Mouse (Mus musculus): ENCODE measurements at regions not wholly inside any gene's neighbourhood (a gene's known extent, or its start where the extent isn't known, plus 50 kb on each side); places are given as distances from the start of the nearest gene placed in this dataset.

- Histone ChIP-seq H3K4me3 (replicated peaks; ENCODE audit: low read length) (no peak overlapping the region), H3K27me3 (ENCODE audit: control insufficient read depth, insufficient read depth, low read length) (no peaks in the 10 kb centered on the region), H3K9me3 (replicated peaks; ENCODE audit: control insufficient read depth, low read length) (no peaks in the 10 kb centered on the region), H3K27ac (ENCODE audit: low read length) (no peak overlapping the region), H3K9ac (ENCODE audit: low read length) (no peak overlapping the region), H3K4me2 (ENCODE audit: low read depth, low read length) (no peak overlapping the region), H3K4me1 (ENCODE audit: control insufficient read depth, insufficient read depth, low read length) (no peaks in the 10 kb centered on the region), H3K36me3 (ENCODE audit: control insufficient read depth, insufficient read depth, low read length) (no peaks in the 10 kb centered on the region)
- ATAC-seq (ENCODE audit: insufficient read depth, low FRiP score), result no peak
- 51% methylated on average over 3 of the region's 3 CpGs for WGBS
Observed at GRCm38 (mm10) chr16:50001662-50002455, 201.5 kb downstream of the Cd47 start.

GRCm38 (mm10) chr16:50002456-50002788, 202.1 kb downstream of the Cd47 start:
- no peaks in the 10 kb centered on the region for H3K27me3 ChIP-seq (ENCODE audit: control insufficient read depth, insufficient read depth, low read length)
- no peak overlapping the region for H3K4me3 ChIP-seq (replicated peaks; ENCODE audit: low read length)
- H3K36me3 ChIP-seq (ENCODE audit: control insufficient read depth, insufficient read depth, low read length), result no peaks in the 10 kb centered on the region
- no peak overlapping the region for H3K9ac ChIP-seq (ENCODE audit: low read length)
- H3K4me2 ChIP-seq (ENCODE audit: low read depth, low read length), result no peak overlapping the region
- 78% methylated on average over 3 of the region's 3 CpGs for WGBS
- no peak for ATAC-seq (ENCODE audit: insufficient read depth, low FRiP score)
- H3K27ac ChIP-seq (ENCODE audit: low read length), result no peak overlapping the region
- H3K4me1 ChIP-seq (ENCODE audit: control insufficient read depth, insufficient read depth, low read length), result no peaks in the 10 kb centered on the region
- no peaks in the 10 kb centered on the region for H3K9me3 ChIP-seq (replicated peaks; ENCODE audit: control insufficient read depth, low read length)

GRCm38 (mm10) chr16:50009046-50009445, 208.7 kb downstream of the Cd47 start:
- H3K4me3 ChIP-seq (replicated peaks; ENCODE audit: low read length), result no peak overlapping the region
- H3K9ac ChIP-seq (ENCODE audit: low read length), result no peak overlapping the region
- WGBS, result 83% methylated on average over 3 of the region's 3 CpGs
- no peaks in the 10 kb centered on the region for H3K27me3 ChIP-seq (ENCODE audit: control insufficient read depth, insufficient read depth, low read length)
- ATAC-seq (ENCODE audit: insufficient read depth, low FRiP score), result no peak
- H3K9me3 ChIP-seq (replicated peaks; ENCODE audit: control insufficient read depth, low read length), result no peaks in the 10 kb centered on the region
- no peak overlapping the region for H3K27ac ChIP-seq (ENCODE audit: low read length)
- no peak overlapping the region for H3K4me2 ChIP-seq (ENCODE audit: low read depth, low read length)
- no peaks in the 10 kb centered on the region for H3K4me1 ChIP-seq (ENCODE audit: control insufficient read depth, insufficient read depth, low read length)
- H3K36me3 ChIP-seq (ENCODE audit: control insufficient read depth, insufficient read depth, low read length), result no peaks in the 10 kb centered on the region

GRCm38 (mm10) chr16:50009542-50009941, 209.2 kb downstream of the Cd47 start:
- 25% methylated on average over 6 of the region's 6 CpGs for WGBS

GRCm38 (mm10) chr16:50010074-50010473, 209.7 kb downstream of the Cd47 start:
- H3K4me2 ChIP-seq (ENCODE audit: low read depth, low read length), result no peak overlapping the region
- 42% methylated on average over 5 of the region's 5 CpGs for WGBS
- no peaks in the 10 kb centered on the region for H3K27me3 ChIP-seq (ENCODE audit: control insufficient read depth, insufficient read depth, low read length)
- no peak for ATAC-seq (ENCODE audit: insufficient read depth, low FRiP score)
- no peak overlapping the region for H3K9ac ChIP-seq (ENCODE audit: low read length)
- no peaks in the 10 kb centered on the region for H3K36me3 ChIP-seq (ENCODE audit: control insufficient read depth, insufficient read depth, low read length)
- H3K27ac ChIP-seq (ENCODE audit: low read length), result no peak overlapping the region
- H3K4me3 ChIP-seq (replicated peaks; ENCODE audit: low read length), result no peak overlapping the region
- no peaks in the 10 kb centered on the region for H3K4me1 ChIP-seq (ENCODE audit: control insufficient read depth, insufficient read depth, low read length)
- no peaks in the 10 kb centered on the region for H3K9me3 ChIP-seq (replicated peaks; ENCODE audit: control insufficient read depth, low read length)

More at GRCm38 (mm10) chr16:50009542-50009941, 209.2 kb downstream of the Cd47 start:
- Histone ChIP-seq H3K4me2 (ENCODE audit: low read depth, low read length) (no peak overlapping the region), H3K4me1 (ENCODE audit: control insufficient read depth, insufficient read depth, low read length) (no peaks in the 10 kb centered on the region), H3K4me3 (replicated peaks; ENCODE audit: low read length) (no peak overlapping the region), H3K27me3 (ENCODE audit: control insufficient read depth, insufficient read depth, low read length) (no peaks in the 10 kb centered on the region), H3K9me3 (replicated peaks; ENCODE audit: control insufficient read depth, low read length) (no peaks in the 10 kb centered on the region), H3K36me3 (ENCODE audit: control insufficient read depth, insufficient read depth, low read length) (no peaks in the 10 kb centered on the region), H3K9ac (ENCODE audit: low read length) (no peak overlapping the region), H3K27ac (ENCODE audit: low read length) (no peak overlapping the region)
- ATAC-seq (ENCODE audit: insufficient read depth, low FRiP score), result no peak

- Histone ChIP-seq H3K4me2 (ENCODE audit: low read depth, low read length) (no peak overlapping the region), H3K4me3 (replicated peaks; ENCODE audit: low read length) (no peak overlapping the region), H3K9ac (ENCODE audit: low read length) (no peak overlapping the region), H3K36me3 (ENCODE audit: control insufficient read depth, insufficient read depth, low read length) (no peaks in the 10 kb centered on the region), H3K27me3 (ENCODE audit: control insufficient read depth, insufficient read depth, low read length) (no peaks in the 10 kb centered on the region), H3K4me1 (ENCODE audit: control insufficient read depth, insufficient read depth, low read length) (no peaks in the 10 kb centered on the region), H3K27ac (ENCODE audit: low read length) (no peak overlapping the region), H3K9me3 (replicated peaks; ENCODE audit: control insufficient read depth, low read length) (no peaks in the 10 kb centered on the region)
- no peak for ATAC-seq (ENCODE audit: insufficient read depth, low FRiP score)
- WGBS, result 50% methylated on average over 6 of the region's 6 CpGs
Observed at GRCm38 (mm10) chr16:50010532-50010971, 210.2 kb downstream of the Cd47 start.

GRCm38 (mm10) chr16:50023885-50024284, 223.6 kb downstream of the Cd47 start:
- Histone ChIP-seq H3K27ac (ENCODE audit: low read length) (no peak overlapping the region), H3K9ac (ENCODE audit: low read length) (no peak overlapping the region), H3K4me2 (ENCODE audit: low read depth, low read length) (no peak overlapping the region), H3K36me3 (ENCODE audit: control insufficient read depth, insufficient read depth, low read length) (no peaks in the 10 kb centered on the region), H3K4me3 (replicated peaks; ENCODE audit: low read length) (no peak overlapping the region), H3K4me1 (ENCODE audit: control insufficient read depth, insufficient read depth, low read length) (peaks cover 4% of the 10 kb centered on the region; the same call in 1 of the 2 replicates), H3K9me3 (replicated peaks; ENCODE audit: control insufficient read depth, low read length) (no peaks in the 10 kb centered on the region), H3K27me3 (ENCODE audit: control insufficient read depth, insufficient read depth, low read length) (no peaks in the 10 kb centered on the region)
- no peak for ATAC-seq (ENCODE audit: insufficient read depth, low FRiP score)
- 85% methylated on average over 1 of the region's 1 CpGs for WGBS

GRCm38 (mm10) chr16:50026100-50026884, 226.0 kb downstream of the Cd47 start:
- ATAC-seq (ENCODE audit: insufficient read depth, low FRiP score), result no peak
- Histone ChIP-seq H3K27ac (ENCODE audit: low read length) (no peak overlapping the region), H3K4me3 (replicated peaks; ENCODE audit: low read length) (no peak overlapping the region), H3K9me3 (replicated peaks; ENCODE audit: control insufficient read depth, low read length) (no peaks in the 10 kb centered on the region), H3K27me3 (ENCODE audit: control insufficient read depth, insufficient read depth, low read length) (no peaks in the 10 kb centered on the region), H3K9ac (ENCODE audit: low read length) (no peak overlapping the region), H3K4me1 (ENCODE audit: control insufficient read depth, insufficient read depth, low read length) (peaks cover 4% of the 10 kb centered on the region), H3K4me2 (ENCODE audit: low read depth, low read length) (no peak overlapping the region), H3K36me3 (ENCODE audit: control insufficient read depth, insufficient read depth, low read length) (no peaks in the 10 kb centered on the region)
- 22% methylated on average over 3 of the region's 3 CpGs for WGBS

GRCm38 (mm10) chr16:50027189-50027588, 226.9 kb downstream of the Cd47 start:
- no peak overlapping the region for H3K27ac ChIP-seq (ENCODE audit: low read length)
- H3K9me3 ChIP-seq (replicated peaks; ENCODE audit: control insufficient read depth, low read length), result no peaks in the 10 kb centered on the region
- ATAC-seq (ENCODE audit: insufficient read depth, low FRiP score), result no peak
- H3K4me2 ChIP-seq (ENCODE audit: low read depth, low read length), result no peak overlapping the region
- H3K4me1 ChIP-seq (ENCODE audit: control insufficient read depth, insufficient read depth, low read length), result peaks cover 4% of the 10 kb centered on the region
- no peaks in the 10 kb centered on the region for H3K36me3 ChIP-seq (ENCODE audit: control insufficient read depth, insufficient read depth, low read length)
- no peaks in the 10 kb centered on the region for H3K27me3 ChIP-seq (ENCODE audit: control insufficient read depth, insufficient read depth, low read length)
- 16% methylated on average over 2 of the region's 2 CpGs for WGBS
- no peak overlapping the region for H3K4me3 ChIP-seq (replicated peaks; ENCODE audit: low read length)
- no peak overlapping the region for H3K9ac ChIP-seq (ENCODE audit: low read length)

Data from stomach, embryonic 16.5 days (tissue).